Mouse (Mus musculus) kidney, adult 2 months (tissue): ENCODE results near the gene Tmem132c.

Source experiments
- CTCF ChIP-seq: fragments of 200-500 bp; conservative IDR thresholded peaks from 2 replicates; pipeline ENCODE4 v1.5.1; 2011; ENCODE audit warnings: low read depth, mild to moderate bottlenecking, control low read depth, low read length, moderate library complexity, mixed read lengths; ENCODE audit not compliant: insufficient read depth, insufficient read length
- POLR2A ChIP-seq: fragments of 200-500 bp; IDR thresholded peaks from one replicate; pipeline ENCODE4 v1.6.1; 2011; ENCODE audit warnings: low read depth, low read length, control low read depth

DNA sequence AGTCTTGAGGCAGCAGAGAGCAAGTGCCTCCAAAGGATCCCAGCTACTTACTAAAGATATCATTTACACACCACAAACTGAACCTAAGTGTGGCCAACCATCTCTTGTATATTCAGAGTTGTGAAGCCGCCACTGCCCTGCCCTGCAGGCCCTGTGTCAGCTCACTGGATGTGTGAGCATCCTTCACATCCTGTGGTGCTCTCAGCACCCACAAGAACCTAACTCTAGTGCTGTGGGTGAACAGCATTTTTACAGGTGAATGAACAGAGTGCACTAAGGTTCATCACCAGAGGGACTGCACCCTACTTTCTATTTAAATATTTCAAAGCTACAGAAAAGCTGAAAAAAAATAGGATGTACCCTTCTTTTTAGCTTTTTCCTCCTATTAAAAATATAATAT lies 370.3 kb downstream of the Tmem132c start:
- no peak for TF ChIP-seq CTCF
- TF ChIP-seq POLR2A: no peak
